Mouse (Mus musculus): ENCODE data around the gene Med16. TPM values are rescaled to one million over a fixed set of nuclear protein-coding genes. Genes with fewer than 3 reads are reported as not detected.

Gene Med16
- polyA plus RNA-seq, 1 experiment from 2014 or later = 58.7 TPM

- Histone ChIP-seq H3K36me3 (ENCODE audit: insufficient read depth) (peaks cover 45% of the 10 kb centered on the region), H3K4me1 (ENCODE audit: insufficient read depth) (peaks cover 17% of the 10 kb centered on the region), H3K4me2 (no peak overlapping the region), H3K27me3 (ENCODE audit: insufficient read depth, low read length) (no peaks in the 10 kb centered on the region), H3K4me3 (ENCODE audit: low read depth, low read length) (no peak overlapping the region), H3K27ac (ENCODE audit: low read depth) (no peak overlapping the region), H3K9ac (no peak overlapping the region), H3K9me3 (ENCODE audit: low read depth, low read length) (no peaks in the 10 kb centered on the region)
- DNase-seq = no peak
- ATAC-seq (ENCODE audit: insufficient read depth) = no peak
- 51% methylated on average over 6 of the region's 6 CpGs for WGBS
- no peak for TF ChIP-seq CTCF (IDR thresholded peaks at IDR 0.05; ENCODE audit: low read depth)
Observed at GRCm38 (mm10) chr10:79947502-79947901, 38.8 kb upstream of the Med16 start.

- ATAC-seq (ENCODE audit: insufficient read depth) (no peak), DNase-seq (peak; percentile 52)
- H3K27ac ChIP-seq (ENCODE audit: low read depth) = peak overlapping the region; percentile 86; the same call in 1 of the 2 replicates
- H3K9me3 ChIP-seq (ENCODE audit: low read depth, low read length) = no peaks in the 10 kb centered on the region
- peaks cover 17% of the 10 kb centered on the region for H3K4me1 ChIP-seq (ENCODE audit: insufficient read depth)
- peak overlapping the region; percentile 2; the same call in 1 of the 2 replicates for H3K4me3 ChIP-seq (ENCODE audit: low read depth, low read length)
- peak overlapping the region; percentile 47 for H3K4me2 ChIP-seq
- peaks cover 43% of the 10 kb centered on the region for H3K36me3 ChIP-seq (ENCODE audit: insufficient read depth)
- 13% methylated on average over 7 of the region's 7 CpGs for WGBS
- H3K27me3 ChIP-seq (ENCODE audit: insufficient read depth, low read length) = no peaks in the 10 kb centered on the region
- peak overlapping the region; percentile 42 for H3K9ac ChIP-seq
- TF ChIP-seq CTCF (IDR thresholded peaks at IDR 0.05; ENCODE audit: low read depth) = no peak
Observed at GRCm38 (mm10) chr10:79946752-79947322, 38.1 kb upstream of the Med16 start.

DNA sequence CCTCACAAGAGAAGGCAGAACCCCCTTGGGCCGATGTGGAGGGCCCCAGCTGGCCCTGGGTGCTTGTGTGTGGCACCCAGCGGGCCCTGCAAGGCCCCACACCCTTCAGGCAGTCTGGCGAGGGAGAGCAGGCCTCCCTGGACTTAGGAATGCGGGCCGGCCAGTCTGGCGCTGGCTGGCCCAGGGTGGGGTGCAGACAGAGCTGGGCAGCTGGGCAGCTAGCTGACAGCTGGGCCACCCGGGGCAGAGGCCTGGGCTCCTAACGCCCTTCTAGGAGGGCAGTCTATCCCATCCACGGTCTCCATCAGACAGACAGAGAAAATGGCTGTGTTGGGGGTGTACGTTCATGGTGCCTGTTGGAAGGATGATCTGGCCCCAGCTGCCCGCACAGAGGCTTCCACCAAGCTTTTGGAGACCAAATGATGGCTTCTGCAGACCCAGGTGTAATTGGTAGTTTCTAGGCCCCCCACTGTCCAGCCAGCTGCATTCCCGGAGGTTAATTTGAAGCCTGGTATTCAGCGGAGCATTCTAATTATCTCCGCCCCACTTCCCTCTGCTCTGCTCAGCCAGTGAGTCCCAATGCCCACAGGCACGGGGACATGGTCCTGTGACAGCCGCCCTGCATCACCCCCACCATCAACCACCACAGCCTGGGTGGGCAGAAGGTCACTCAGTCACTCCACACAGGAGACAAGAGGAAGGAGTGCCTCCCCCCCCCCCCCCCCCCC, 36.9 kb upstream of the Med16 start:
- TF ChIP-seq CTCF (IDR thresholded peaks at IDR 0.05; ENCODE audit: low read depth) = no peak
- Histone ChIP-seq H3K4me3 (ENCODE audit: low read depth, low read length) (no peak overlapping the region), H3K9me3 (ENCODE audit: low read depth, low read length) (no peaks in the 10 kb centered on the region), H3K4me1 (ENCODE audit: insufficient read depth) (peaks cover 17% of the 10 kb centered on the region), H3K36me3 (ENCODE audit: insufficient read depth) (peaks cover 35% of the 10 kb centered on the region), H3K27ac (ENCODE audit: low read depth) (peak overlapping the region; percentile 86), H3K4me2 (peak overlapping the region; percentile 47), H3K27me3 (ENCODE audit: insufficient read depth, low read length) (no peaks in the 10 kb centered on the region), H3K9ac (no peak overlapping the region)
- DNase-seq = peak; percentile 62
- peak; percentile 63 for ATAC-seq (ENCODE audit: insufficient read depth)
- 28% methylated on average over 16 of the region's 16 CpGs for WGBS

DNA sequence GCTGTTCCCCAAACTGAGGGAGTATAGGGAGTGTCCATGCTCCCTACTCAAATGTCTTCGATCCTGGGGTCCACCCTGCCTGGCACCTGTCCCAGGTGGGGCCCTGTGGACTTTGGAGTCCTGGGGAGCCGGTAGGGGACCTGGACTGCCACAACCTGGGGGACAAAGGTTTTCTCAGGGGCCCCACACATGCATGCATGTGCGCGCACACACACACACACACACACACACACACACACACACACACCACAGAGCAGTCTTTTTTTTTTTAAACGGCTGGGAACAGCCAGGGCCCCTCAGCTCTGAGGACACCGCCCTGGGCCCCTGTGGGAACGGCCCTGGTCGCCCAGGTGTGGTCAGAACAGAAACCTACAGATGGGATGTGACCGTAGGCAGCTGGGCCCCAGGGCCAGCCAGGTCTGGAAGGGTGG, 34.8 kb upstream of the Med16 start:
- Histone ChIP-seq H3K27me3 (ENCODE audit: insufficient read depth, low read length) (no peaks in the 10 kb centered on the region), H3K9me3 (ENCODE audit: low read depth, low read length) (no peaks in the 10 kb centered on the region), H3K4me3 (ENCODE audit: low read depth, low read length) (no peak overlapping the region), H3K27ac (ENCODE audit: low read depth) (0 out of 2 replicates have a peak overlapping the region, but pooled peaks have one; percentile 33), H3K4me2 (no peak overlapping the region), H3K36me3 (ENCODE audit: insufficient read depth) (peaks cover 13% of the 10 kb centered on the region), H3K4me1 (ENCODE audit: insufficient read depth) (peaks cover 17% of the 10 kb centered on the region), H3K9ac (no peak overlapping the region)
- 66% methylated on average over 9 of the region's 9 CpGs for WGBS
- no peak for DNase-seq
- no peak for ATAC-seq (ENCODE audit: insufficient read depth)
- TF ChIP-seq CTCF (IDR thresholded peaks at IDR 0.05; ENCODE audit: low read depth) = no peak

DNA sequence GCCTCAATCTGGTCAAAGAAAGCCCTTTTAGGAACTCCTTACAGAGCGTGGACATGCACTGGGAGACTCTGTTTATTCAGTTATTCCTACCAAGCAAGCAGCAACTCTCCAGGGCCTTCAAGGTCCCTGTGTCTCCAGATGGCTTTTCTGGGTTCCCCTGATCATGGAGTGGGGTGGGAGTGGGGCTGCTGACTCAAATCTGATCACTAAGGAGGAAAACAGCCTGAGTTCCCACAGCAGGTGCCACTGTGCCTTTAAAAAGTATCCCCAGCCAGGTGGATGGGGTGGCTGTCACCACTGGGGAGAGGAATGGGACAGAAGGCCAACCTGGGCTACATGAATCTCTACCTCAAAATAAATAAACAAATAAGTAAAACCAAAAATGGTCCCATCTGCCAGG, 34.3 kb upstream of the Med16 start:
- Histone ChIP-seq H3K36me3 (ENCODE audit: insufficient read depth) (peaks cover 12% of the 10 kb centered on the region; the same call in 1 of the 2 replicates), H3K9me3 (ENCODE audit: low read depth, low read length) (no peaks in the 10 kb centered on the region), H3K4me3 (ENCODE audit: low read depth, low read length) (no peak overlapping the region), H3K27ac (ENCODE audit: low read depth) (no peak overlapping the region; the same call in 1 of the 2 replicates), H3K9ac (no peak overlapping the region), H3K4me1 (ENCODE audit: insufficient read depth) (peaks cover 17% of the 10 kb centered on the region), H3K27me3 (ENCODE audit: insufficient read depth, low read length) (no peaks in the 10 kb centered on the region), H3K4me2 (no peak overlapping the region)
- 69% methylated on average over 1 of the region's 1 CpGs for WGBS
- ATAC-seq (ENCODE audit: insufficient read depth) (no peak), DNase-seq (no peak)
- no peak for TF ChIP-seq CTCF (IDR thresholded peaks at IDR 0.05; ENCODE audit: low read depth)

GRCm38 (mm10) chr10:79940749-79941148, 32.0 kb upstream of the Med16 start:
- no peak overlapping the region for H3K9ac ChIP-seq
- no peak for TF ChIP-seq CTCF (IDR thresholded peaks at IDR 0.05; ENCODE audit: low read depth)
- ATAC-seq (ENCODE audit: insufficient read depth) = no peak

DNA sequence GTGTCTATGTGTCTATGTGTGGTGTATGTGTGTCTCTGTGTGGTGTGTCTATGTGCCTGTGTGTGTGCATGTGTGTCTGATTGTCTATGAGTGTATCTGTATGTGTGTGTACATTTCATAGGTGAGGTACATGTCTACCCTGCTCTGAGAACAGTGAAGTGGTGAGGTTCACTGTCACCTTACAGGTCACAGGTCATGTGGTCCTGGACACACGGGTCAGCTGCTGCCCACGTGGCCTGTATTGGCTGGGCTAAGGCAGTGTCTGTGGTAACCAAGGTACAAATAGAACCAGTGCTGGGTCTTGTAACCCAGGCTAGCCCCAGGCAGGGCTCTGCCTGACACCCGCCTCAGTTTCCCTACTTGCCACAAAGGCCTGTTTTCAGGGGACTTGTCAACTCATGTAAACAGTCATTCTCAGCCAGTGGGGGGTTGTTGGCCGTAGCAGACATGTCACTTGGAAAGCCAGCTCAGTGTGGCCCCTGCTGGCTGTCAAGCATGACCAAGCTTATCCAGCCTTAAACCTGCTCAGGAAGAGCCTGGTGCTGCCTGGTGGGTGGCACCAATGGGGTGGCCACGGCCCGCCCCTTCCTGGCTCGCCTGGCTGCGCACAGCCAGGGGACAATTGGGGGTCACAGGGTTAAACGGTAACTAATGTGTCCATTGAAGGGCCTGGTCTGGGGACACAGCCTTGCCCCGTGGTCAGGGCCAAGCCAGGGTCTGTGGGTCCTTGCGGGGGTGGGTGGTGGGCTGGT, 29.2 kb upstream of the Med16 start:
- no peaks in the 10 kb centered on the region for H3K27me3 ChIP-seq (ENCODE audit: insufficient read depth, low read length)
- H3K4me2 ChIP-seq = no peak overlapping the region
- ATAC-seq (ENCODE audit: insufficient read depth) (no peak), DNase-seq (no peak)
- H3K4me3 ChIP-seq (ENCODE audit: low read depth, low read length) = no peak overlapping the region
- H3K9ac ChIP-seq = peak overlapping the region; percentile 23; the same call in 1 of the 2 replicates
- peaks cover 30% of the 10 kb centered on the region for H3K36me3 ChIP-seq (ENCODE audit: insufficient read depth)
- TF ChIP-seq CTCF (IDR thresholded peaks at IDR 0.05; ENCODE audit: low read depth) = no peak
- no peaks in the 10 kb centered on the region for H3K9me3 ChIP-seq (ENCODE audit: low read depth, low read length)
- H3K27ac ChIP-seq (ENCODE audit: low read depth) = no peak overlapping the region
- peaks cover 26% of the 10 kb centered on the region for H3K4me1 ChIP-seq (ENCODE audit: insufficient read depth)
- WGBS = 68% methylated on average over 11 of the region's 11 CpGs

More at GRCm38 (mm10) chr10:79940749-79941148, 32.0 kb upstream of the Med16 start:
- Histone ChIP-seq H3K27ac (ENCODE audit: low read depth) (no peak overlapping the region), H3K36me3 (ENCODE audit: insufficient read depth) (peaks cover 19% of the 10 kb centered on the region), H3K9me3 (ENCODE audit: low read depth, low read length) (no peaks in the 10 kb centered on the region), H3K4me3 (ENCODE audit: low read depth, low read length) (no peak overlapping the region), H3K4me2 (no peak overlapping the region), H3K27me3 (ENCODE audit: insufficient read depth, low read length) (no peaks in the 10 kb centered on the region), H3K4me1 (ENCODE audit: insufficient read depth) (peaks cover 23% of the 10 kb centered on the region)
- no peak for DNase-seq
- WGBS = 57% methylated on average over 7 of the region's 7 CpGs

Data from lung, embryonic 14.5 days (tissue).